Mouse (Mus musculus): Measurements from ENCODE around the gene Naa40.

Gene Naa40

GRCm38 (mm10) chr19:7240782-7241690 lies at the start of gene Naa40:
Gene Naa40, minus strand, starts transcription at chr19:7241183.
- DNase-seq (ENCODE audit: low spot score in 2 of 2): peak; percentile 92 to 93

- no peak for DNase-seq (ENCODE audit: low spot score in 2 of 2)
Measured at GRCm38 (mm10) chr19:7289767-7290166, 48.8 kb upstream of the Naa40 start.

- no peak for DNase-seq (ENCODE audit: low spot score in 2 of 2)
Measured at GRCm38 (mm10) chr19:7288288-7288687, 47.3 kb upstream of the Naa40 start.

- DNase-seq (ENCODE audit: low spot score in 2 of 2): no peak
Measured at GRCm38 (mm10) chr19:7286563-7287315, 45.8 kb upstream of the Naa40 start.

GRCm38 (mm10) chr19:7280557-7281330 lies 39.8 kb upstream of the Naa40 start:
- peak; percentile 78 to 89 for DNase-seq (ENCODE audit: low spot score in 2 of 2)

- peak in 1 of 2 experiments; percentile 44 for DNase-seq (ENCODE audit: low spot score in 2 of 2)
Measured at GRCm38 (mm10) chr19:7279114-7279513, 38.1 kb upstream of the Naa40 start.

GRCm38 (mm10) chr19:7278200-7278906 lies 37.4 kb upstream of the Naa40 start:
- DNase-seq (ENCODE audit: low spot score in 2 of 2): peak in 1 of 2 experiments; percentile 19

- DNase-seq (ENCODE audit: low spot score in 2 of 2): no peak
Measured at GRCm38 (mm10) chr19:7276796-7277195, 35.8 kb upstream of the Naa40 start.

- DNase-seq (ENCODE audit: low spot score in 2 of 2): no peak
Measured at GRCm38 (mm10) chr19:7276053-7276659, 35.2 kb upstream of the Naa40 start.

- peak in 1 of 2 experiments; percentile 12 for DNase-seq (ENCODE audit: low spot score in 2 of 2)
Measured at GRCm38 (mm10) chr19:7275131-7275789, 34.3 kb upstream of the Naa40 start.

GRCm38 (mm10) chr19:7274326-7274990 lies 33.5 kb upstream of the Naa40 start:
- peak in 1 of 2 experiments; percentile 63 for DNase-seq (ENCODE audit: low spot score in 2 of 2)

- no peak for DNase-seq (ENCODE audit: low spot score in 2 of 2)
Measured at GRCm38 (mm10) chr19:7273486-7273885, 32.5 kb upstream of the Naa40 start.

- DNase-seq (ENCODE audit: low spot score in 2 of 2): no peak
Measured at GRCm38 (mm10) chr19:7269290-7270044, 28.5 kb upstream of the Naa40 start.

- DNase-seq (ENCODE audit: low spot score in 2 of 2): peak in 1 of 2 experiments; percentile 69
Measured at GRCm38 (mm10) chr19:7268722-7269090, 27.7 kb upstream of the Naa40 start.

- DNase-seq (ENCODE audit: low spot score in 2 of 2): peak; percentile 53 to 64
Measured at GRCm38 (mm10) chr19:7267781-7268721, 27.1 kb upstream of the Naa40 start.

- no peak for DNase-seq (ENCODE audit: low spot score in 2 of 2)
Measured at GRCm38 (mm10) chr19:7267091-7267741, 26.2 kb upstream of the Naa40 start, which contains the start of gene Rcor2. Gene Rcor2, plus strand, starts transcription at chr19:7267325.

- no peak for DNase-seq (ENCODE audit: low spot score in 2 of 2)
Measured at GRCm38 (mm10) chr19:7266421-7266831, 25.4 kb upstream of the Naa40 start.
